Mouse (Mus musculus): ENCODE measurements around the gene Psme2b. TPM values are rescaled to one million over a fixed set of nuclear protein-coding genes. Genes with fewer than 3 reads are reported as not detected.

The Psme2b gene
- total and polyA plus RNA-seq, 3 experiments: 6.2 to 6.6 TPM; not detected in 1

Other genes starting within 250 kb of the Psme2b start
- gene Rack1, start 145.9 kb downstream of the Psme2b start, total RNA-seq (2012; rRNA removed): 5,378 and 5,815 TPM in 2 replicates
- gene Rack1, start 145.9 kb downstream of the Psme2b start, polyA plus RNA-seq (2012; ENCODE audit: insufficient read depth in 1 of 2, insufficient read length in 2 of 2, low read depth in 1 of 2, low replicate concordance in 2 of 2, missing spikeins in 1 of 2): 1,000 to 10,000 TPM in 1 of 2 experiments, 100 to 1,000 TPM in 1; 376 to 4,421 TPM
- gene Trim41, start 128.8 kb downstream of the Psme2b start, total RNA-seq (2012; rRNA removed): 31.6 and 37.0 TPM in 2 replicates
- gene Trim41, start 128.8 kb downstream of the Psme2b start, polyA plus RNA-seq (2012; ENCODE audit: insufficient read depth in 1 of 2, insufficient read length in 2 of 2, low read depth in 1 of 2, low replicate concordance in 2 of 2, missing spikeins in 1 of 2): 10 to 100 TPM; 56.4 to 76.3 TPM
- 0.72 and 0.81 TPM in 2 replicates for gene Trim7, start 120.0 kb downstream of the Psme2b start, total RNA-seq (2012; rRNA removed)
- gene Trim7, start 120.0 kb downstream of the Psme2b start, polyA plus RNA-seq (2012; ENCODE audit: insufficient read depth in 1 of 2, insufficient read length in 2 of 2, low read depth in 1 of 2, low replicate concordance in 2 of 2, missing spikeins in 1 of 2): 1 to 10 TPM in 1 of 2 experiments, not detected in 1; 1.3 TPM
- 7.1 and 10.9 TPM in 2 replicates for gene Gm12184, start 119.5 kb downstream of the Psme2b start, total RNA-seq (2012; rRNA removed)
- 10 to 100 TPM in 1 of 2 experiments, not detected in 1; 15.3 TPM for gene Gm12184, start 119.5 kb downstream of the Psme2b start, polyA plus RNA-seq (2012; ENCODE audit: insufficient read depth in 1 of 2, insufficient read length in 2 of 2, low read depth in 1 of 2, low replicate concordance in 2 of 2, missing spikeins in 1 of 2)
- 7.5 and 10.7 TPM in 2 replicates for gene Irgm1, start 74.5 kb downstream of the Psme2b start, total RNA-seq (2012; rRNA removed)
- gene Irgm1, start 74.5 kb downstream of the Psme2b start, polyA plus RNA-seq (2012; ENCODE audit: insufficient read depth in 1 of 2, insufficient read length in 2 of 2, low read depth in 1 of 2, low replicate concordance in 2 of 2, missing spikeins in 1 of 2): 10 to 100 TPM in 1 of 2 experiments, not detected in 1; 10.0 TPM
- gene Gm5431, start 44.0 kb downstream of the Psme2b start, total RNA-seq (2012; rRNA removed): not detected in 2 replicates
- under 1 TPM in 1 of 2 experiments, not detected in 1; 0.04 TPM for gene Gm5431, start 44.0 kb downstream of the Psme2b start, polyA plus RNA-seq (2012; ENCODE audit: insufficient read depth in 1 of 2, insufficient read length in 2 of 2, low read depth in 1 of 2, low replicate concordance in 2 of 2, missing spikeins in 1 of 2)
- 0.92 and 2.0 TPM in 2 replicates for gene Olfr56, start 32.7 kb upstream of the Psme2b start, total RNA-seq (2012; rRNA removed)
- gene Olfr56, start 32.7 kb upstream of the Psme2b start, polyA plus RNA-seq (2012; ENCODE audit: insufficient read depth in 1 of 2, insufficient read length in 2 of 2, low read depth in 1 of 2, low replicate concordance in 2 of 2, missing spikeins in 1 of 2): under 1 TPM in 1 of 2 experiments, not detected in 1; 0.58 TPM
- 0.04 TPM in 1 of 2 replicates, not detected in the other for gene 9930111J21Rik1, start 33.2 kb upstream of the Psme2b start, total RNA-seq (2012; rRNA removed)
- under 1 TPM in 1 of 2 experiments, not detected in 1; 0.06 TPM for gene 9930111J21Rik1, start 33.2 kb upstream of the Psme2b start, polyA plus RNA-seq (2012; ENCODE audit: insufficient read depth in 1 of 2, insufficient read length in 2 of 2, low read depth in 1 of 2, low replicate concordance in 2 of 2, missing spikeins in 1 of 2)
- not detected in 2 replicates for gene Gm12185, start 46.0 kb upstream of the Psme2b start, total RNA-seq (2012; rRNA removed)
- gene Gm12185, start 46.0 kb upstream of the Psme2b start, polyA plus RNA-seq (2012; ENCODE audit: insufficient read depth in 1 of 2, insufficient read length in 2 of 2, low read depth in 1 of 2, low replicate concordance in 2 of 2, missing spikeins in 1 of 2): not detected
- not detected in 2 replicates for gene Tgtp1, start 48.0 kb upstream of the Psme2b start, total RNA-seq (2012; rRNA removed)
- not detected for gene Tgtp1, start 48.0 kb upstream of the Psme2b start, polyA plus RNA-seq (2012; ENCODE audit: insufficient read depth in 1 of 2, insufficient read length in 2 of 2, low read depth in 1 of 2, low replicate concordance in 2 of 2, missing spikeins in 1 of 2)
- gene 9930111J21Rik2, start 105.1 kb upstream of the Psme2b start, total RNA-seq (2012; rRNA removed): 0.08 and 0.16 TPM in 2 replicates
- under 1 TPM in 1 of 2 experiments, not detected in 1; 0.04 TPM for gene 9930111J21Rik2, start 105.1 kb upstream of the Psme2b start, polyA plus RNA-seq (2012; ENCODE audit: insufficient read depth in 1 of 2, insufficient read length in 2 of 2, low read depth in 1 of 2, low replicate concordance in 2 of 2, missing spikeins in 1 of 2)
- gene Tgtp2, start 118.0 kb upstream of the Psme2b start, total RNA-seq (2012; rRNA removed): 0.75 and 0.77 TPM in 2 replicates
- gene Tgtp2, start 118.0 kb upstream of the Psme2b start, polyA plus RNA-seq (2012; ENCODE audit: insufficient read depth in 1 of 2, insufficient read length in 2 of 2, low read depth in 1 of 2, low replicate concordance in 2 of 2, missing spikeins in 1 of 2): under 1 TPM in 1 of 2 experiments, not detected in 1; 0.54 TPM
- 35.2 and 48.0 TPM in 2 replicates for gene Ifi47, start 130.4 kb upstream of the Psme2b start, total RNA-seq (2012; rRNA removed)
- 10 to 100 TPM in 1 of 2 experiments, not detected in 1; 26.4 TPM for gene Ifi47, start 130.4 kb upstream of the Psme2b start, polyA plus RNA-seq (2012; ENCODE audit: insufficient read depth in 1 of 2, insufficient read length in 2 of 2, low read depth in 1 of 2, low replicate concordance in 2 of 2, missing spikeins in 1 of 2)
- gene Olfr1396, start 168.7 kb upstream of the Psme2b start, total RNA-seq (2012; rRNA removed): not detected in 2 replicates
- under 1 TPM in 1 of 2 experiments, not detected in 1; 0.06 TPM for gene Olfr1396, start 168.7 kb upstream of the Psme2b start, polyA plus RNA-seq (2012; ENCODE audit: insufficient read depth in 1 of 2, insufficient read length in 2 of 2, low read depth in 1 of 2, low replicate concordance in 2 of 2, missing spikeins in 1 of 2)
- gene Olfr1395, start 196.1 kb upstream of the Psme2b start, total RNA-seq (2012; rRNA removed): not detected in 2 replicates
- gene Olfr1395, start 196.1 kb upstream of the Psme2b start, polyA plus RNA-seq (2012; ENCODE audit: insufficient read depth in 1 of 2, insufficient read length in 2 of 2, low read depth in 1 of 2, low replicate concordance in 2 of 2, missing spikeins in 1 of 2): not detected
- not detected in 2 replicates for gene Olfr1394, start 208.2 kb upstream of the Psme2b start, total RNA-seq (2012; rRNA removed)
- not detected for gene Olfr1394, start 208.2 kb upstream of the Psme2b start, polyA plus RNA-seq (2012; ENCODE audit: insufficient read depth in 1 of 2, insufficient read length in 2 of 2, low read depth in 1 of 2, low replicate concordance in 2 of 2, missing spikeins in 1 of 2)
- gene Btnl9, start 241.0 kb upstream of the Psme2b start, total RNA-seq (2012; rRNA removed): not detected in 2 replicates
- gene Btnl9, start 241.0 kb upstream of the Psme2b start, polyA plus RNA-seq (2012; ENCODE audit: insufficient read depth in 1 of 2, insufficient read length in 2 of 2, low read depth in 1 of 2, low replicate concordance in 2 of 2, missing spikeins in 1 of 2): under 1 TPM in 1 of 2 experiments, not detected in 1; 0.03 TPM

All from MEL (cell line).